Mouse (Mus musculus) yolk sac, embryonic 10.5 days (tissue): ENCODE measurements around the gene Map2k5.

Experiments
- DNase-seq: peaks from one replicate; pipeline ENCODE4 v3.0.0-alpha.2; 2017; ENCODE audit warnings: low spot score

The Map2k5 gene

GRCm38 (mm10) chr9:63339256-63339655 lies 38.4 kb downstream of the Map2k5 start:
- DNase-seq: no peak

DNA sequence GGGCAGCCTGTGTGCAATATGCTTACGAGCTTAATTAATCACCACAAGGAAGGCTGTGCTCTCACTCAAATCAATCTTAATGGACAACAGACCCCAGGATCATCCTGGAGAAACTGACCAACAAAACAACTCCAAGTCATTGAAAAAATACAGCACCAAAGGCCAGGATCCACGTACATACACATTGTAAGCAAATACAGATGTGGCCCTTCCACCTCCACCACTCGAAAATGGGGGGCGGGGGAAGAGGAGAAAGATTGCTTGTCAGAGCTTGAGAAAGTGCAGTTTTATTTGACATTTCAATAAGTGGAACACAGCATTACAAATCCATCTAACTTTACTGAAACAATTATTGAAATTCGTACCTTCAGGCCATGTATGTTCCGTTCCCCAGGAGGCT lies 39.0 kb downstream of the Map2k5 start:
- DNase-seq: no peak

- no peak for DNase-seq
These were observed 41.9 kb downstream of the Map2k5 start for GRCm38 (mm10) chr9:63335816-63336215.

DNA sequence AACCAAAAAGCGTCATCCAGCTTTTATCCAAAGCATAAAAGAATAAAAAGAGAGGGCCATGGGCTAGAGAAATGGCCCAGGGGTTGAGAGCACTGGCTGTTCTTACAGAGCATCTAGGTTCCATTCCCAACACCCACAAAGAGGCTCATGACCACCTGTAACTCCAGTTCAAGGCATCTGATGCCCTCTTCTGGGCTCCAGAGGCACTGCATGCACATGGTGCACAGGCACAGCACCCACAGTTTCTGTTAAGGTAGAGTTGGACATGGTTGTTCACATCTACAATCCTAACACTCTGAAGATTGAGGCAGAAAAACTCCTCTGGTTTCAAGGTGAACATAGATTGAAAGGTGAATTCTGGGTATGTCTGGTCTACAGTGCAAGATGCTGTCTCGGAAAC lies 44.6 kb downstream of the Map2k5 start:
- no peak for DNase-seq

DNA sequence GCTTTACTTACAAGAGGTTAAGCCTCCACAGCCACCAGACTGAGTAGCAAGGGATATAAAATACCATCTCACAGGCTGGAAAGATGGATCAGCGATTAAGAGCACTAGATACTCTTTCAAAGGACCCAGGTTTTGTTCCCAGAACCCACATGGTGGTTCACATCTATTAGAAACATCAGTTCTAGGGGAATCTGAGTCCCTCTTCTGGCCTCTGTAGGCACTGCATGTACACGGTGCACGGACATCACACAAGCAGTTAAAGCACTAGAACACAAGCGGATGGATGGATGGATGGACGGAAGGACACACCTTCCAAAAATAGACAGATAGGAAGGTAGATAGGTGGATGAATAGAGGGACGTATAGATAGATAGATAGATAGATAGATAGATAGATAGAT lies 46.5 kb downstream of the Map2k5 start:
- no peak for DNase-seq

DNA sequence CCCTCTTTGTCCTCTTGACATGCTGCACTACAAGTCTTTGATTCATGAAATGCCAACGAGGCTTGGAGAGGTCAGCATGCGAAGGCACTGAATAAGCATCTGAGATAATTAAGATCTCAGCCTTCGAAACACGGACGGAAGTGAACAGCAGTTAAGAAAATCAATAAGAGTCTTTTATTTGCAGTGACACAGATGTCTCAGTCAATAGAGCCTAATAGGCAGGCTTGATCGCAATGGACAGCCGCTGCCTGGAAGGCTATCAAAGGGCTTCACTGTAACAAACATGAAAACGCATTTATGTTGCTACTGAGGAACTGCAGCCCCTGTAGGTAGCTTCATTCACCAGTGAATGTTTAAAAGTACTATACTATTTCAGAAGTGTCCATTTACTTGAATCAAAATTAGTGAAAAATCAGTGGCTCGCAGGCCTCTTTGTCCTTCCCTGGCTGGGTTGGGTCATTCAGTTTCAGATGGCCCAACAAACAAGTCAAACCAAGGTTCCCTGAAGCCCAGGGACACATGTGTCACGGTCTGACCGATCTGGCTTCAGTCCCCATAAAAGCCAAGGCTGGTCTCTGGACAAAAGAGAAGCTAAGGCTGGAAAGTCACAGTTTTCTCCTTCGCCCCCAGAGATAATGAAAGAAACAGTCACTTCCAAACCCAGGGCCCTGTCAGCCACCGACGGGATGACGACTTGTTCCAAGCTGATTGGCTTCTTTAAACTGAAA lies 48.6 kb downstream of the Map2k5 start:
- DNase-seq: no peak

DNA sequence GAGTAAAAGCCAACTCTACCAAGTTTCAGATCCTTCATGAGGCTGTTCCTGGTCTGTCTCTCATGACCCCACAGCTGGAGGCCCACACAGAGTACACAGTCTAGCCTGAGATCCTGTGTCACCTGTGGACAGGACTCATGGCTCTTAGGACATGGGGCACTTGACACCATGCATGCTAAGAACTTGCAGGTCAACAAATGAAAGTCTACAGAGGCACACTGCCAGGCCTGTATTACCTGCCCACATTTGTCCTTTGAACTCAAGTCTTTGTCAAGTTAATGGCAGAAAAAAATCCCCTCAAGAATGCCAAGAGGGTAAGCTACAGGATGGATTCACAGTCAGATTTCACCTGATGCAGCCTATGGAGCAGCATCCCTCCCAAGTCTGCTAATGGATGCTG lies 62.5 kb downstream of the Map2k5 start:
- no peak for DNase-seq

DNA sequence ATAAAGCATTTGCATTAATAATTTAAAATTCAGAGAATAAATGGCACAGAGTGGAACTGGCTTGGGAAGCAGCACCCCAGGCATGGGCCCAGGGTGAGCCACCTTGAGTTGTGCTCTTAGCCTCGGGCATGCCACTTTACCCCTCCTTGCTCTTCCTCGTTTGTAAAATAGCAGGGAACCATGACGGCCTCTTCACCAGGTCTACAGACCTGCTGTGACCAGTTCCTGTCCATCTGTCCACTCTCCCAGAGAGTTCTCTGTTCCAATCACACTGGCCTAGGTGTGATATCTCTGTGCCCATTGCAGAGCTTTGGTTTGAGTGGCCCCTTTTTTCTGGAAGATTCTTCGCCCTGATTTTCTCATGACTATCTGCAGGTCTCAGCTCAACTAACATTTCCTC lies 63.6 kb downstream of the Map2k5 start:
- DNase-seq: no peak

GRCm38 (mm10) chr9:63309956-63310355 lies 67.7 kb downstream of the Map2k5 start:
- no peak for DNase-seq

GRCm38 (mm10) chr9:63309008-63309407 lies 68.7 kb downstream of the Map2k5 start:
- no peak for DNase-seq

DNA sequence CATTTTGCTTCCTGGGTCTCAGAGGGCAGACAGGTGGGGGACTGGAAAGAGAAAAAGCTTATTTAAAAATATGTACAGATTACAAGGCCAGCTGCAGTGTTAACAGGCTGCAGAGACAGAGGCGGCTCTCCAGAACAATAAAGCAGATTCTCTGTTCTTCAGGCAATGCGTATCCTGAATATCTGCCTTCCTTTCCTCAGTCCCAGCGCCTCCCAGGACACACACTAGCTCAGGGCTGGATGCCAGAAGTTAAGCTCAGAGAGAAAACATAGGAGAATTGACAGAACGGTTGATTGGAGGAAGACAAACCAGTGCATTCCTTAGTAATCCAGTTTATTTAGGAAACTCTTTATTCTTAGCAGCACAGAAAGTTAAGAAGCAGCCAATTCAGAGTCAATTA lies 69.3 kb downstream of the Map2k5 start:
- no peak for DNase-seq

GRCm38 (mm10) chr9:63302511-63302910 lies 75.2 kb downstream of the Map2k5 start:
- no peak for DNase-seq

GRCm38 (mm10) chr9:63298656-63299055 lies 79.0 kb downstream of the Map2k5 start:
- no peak for DNase-seq

- peak; percentile 11 for DNase-seq
These were observed 82.1 kb downstream of the Map2k5 start for GRCm38 (mm10) chr9:63295551-63295958.

DNA sequence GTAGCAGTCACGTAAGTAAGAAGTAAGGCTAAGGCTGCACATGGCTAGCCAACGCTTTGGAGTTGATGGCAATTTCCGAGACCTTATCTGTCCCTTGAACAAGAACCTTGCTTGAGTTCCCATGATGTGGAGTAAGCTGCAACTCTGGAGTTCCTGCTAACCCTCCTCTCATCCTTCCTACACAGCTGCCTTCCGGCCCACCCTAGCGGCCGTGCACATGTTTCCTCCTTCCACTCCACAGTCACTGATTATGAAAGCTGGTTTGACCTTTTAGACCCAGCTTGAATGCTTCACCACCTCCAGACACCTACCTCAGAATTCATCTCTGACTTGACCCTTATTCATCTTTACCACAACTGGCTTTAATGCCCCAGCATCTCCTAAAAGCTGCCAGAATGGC lies 82.9 kb downstream of the Map2k5 start:
- DNase-seq: no peak

GRCm38 (mm10) chr9:63293781-63294480 lies 83.8 kb downstream of the Map2k5 start:
- peak; percentile 44 for DNase-seq

- DNase-seq: no peak
These were observed 89.0 kb downstream of the Map2k5 start for GRCm38 (mm10) chr9:63288676-63289075.

DNA sequence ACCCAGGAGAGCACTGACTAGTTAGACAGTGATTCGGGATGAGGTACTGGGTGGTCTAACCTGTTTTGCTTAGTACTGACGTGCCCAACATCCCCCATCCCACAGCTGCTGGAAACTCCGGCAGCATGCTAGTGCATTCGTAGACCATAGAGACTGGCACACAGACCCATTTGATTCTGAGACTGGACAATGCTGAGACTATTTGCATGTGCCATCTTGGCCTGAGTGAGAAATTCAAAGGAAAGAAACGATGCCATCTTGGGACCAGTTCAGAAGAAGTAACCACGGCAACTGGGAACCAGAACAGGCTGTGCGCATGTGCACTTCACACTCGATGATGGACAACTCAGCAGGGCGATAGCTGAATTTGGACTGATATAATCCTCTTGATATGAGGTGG lies 93.3 kb downstream of the Map2k5 start:
- DNase-seq: no peak

DNA sequence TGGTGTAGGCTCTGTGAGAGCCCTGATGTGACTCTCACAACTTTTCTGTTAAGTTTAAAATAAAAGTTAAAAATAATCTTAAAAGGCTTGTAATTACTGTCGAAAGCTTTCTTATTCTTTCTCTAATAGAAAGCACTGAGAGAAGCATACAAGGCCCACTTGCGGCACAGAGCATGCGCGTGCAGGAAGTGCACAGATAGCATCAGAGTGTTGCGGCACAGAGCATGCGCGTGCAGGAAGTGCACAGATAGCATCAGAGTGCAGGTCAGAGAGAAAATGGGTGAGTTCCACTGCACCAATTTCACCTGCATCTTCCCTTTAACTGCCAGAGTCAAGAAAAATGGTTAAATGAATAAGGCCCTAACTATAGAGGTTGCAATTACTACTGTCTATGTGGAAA lies 95.7 kb downstream of the Map2k5 start:
- DNase-seq: no peak

- DNase-seq: no peak
These were observed 96.6 kb downstream of the Map2k5 start for GRCm38 (mm10) chr9:63281086-63281485.

- no peak for DNase-seq
These were observed 103.9 kb downstream of the Map2k5 start for GRCm38 (mm10) chr9:63273781-63274180.

DNA sequence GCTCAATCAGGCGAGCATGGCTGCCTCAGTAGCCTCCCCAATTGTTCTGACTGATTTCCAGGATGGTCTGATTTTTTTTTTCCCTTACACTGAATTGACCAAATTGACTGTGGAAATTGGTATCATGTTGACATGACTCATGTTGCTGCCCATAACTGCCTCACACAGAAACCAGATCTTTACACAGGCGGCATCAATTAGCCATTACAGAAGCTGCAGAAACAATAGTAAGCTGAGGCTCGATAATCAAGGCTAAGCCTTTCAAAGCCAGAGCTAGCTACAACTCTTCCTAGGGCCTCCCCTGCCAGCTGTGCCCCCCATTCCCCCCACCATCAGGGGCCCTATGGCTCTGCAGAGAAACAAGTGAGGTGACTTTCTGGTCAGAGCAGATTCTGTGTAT lies 107.9 kb downstream of the Map2k5 start:
- no peak for DNase-seq

GRCm38 (mm10) chr9:63263188-63263587 lies 114.5 kb downstream of the Map2k5 start:
- DNase-seq: no peak

DNA sequence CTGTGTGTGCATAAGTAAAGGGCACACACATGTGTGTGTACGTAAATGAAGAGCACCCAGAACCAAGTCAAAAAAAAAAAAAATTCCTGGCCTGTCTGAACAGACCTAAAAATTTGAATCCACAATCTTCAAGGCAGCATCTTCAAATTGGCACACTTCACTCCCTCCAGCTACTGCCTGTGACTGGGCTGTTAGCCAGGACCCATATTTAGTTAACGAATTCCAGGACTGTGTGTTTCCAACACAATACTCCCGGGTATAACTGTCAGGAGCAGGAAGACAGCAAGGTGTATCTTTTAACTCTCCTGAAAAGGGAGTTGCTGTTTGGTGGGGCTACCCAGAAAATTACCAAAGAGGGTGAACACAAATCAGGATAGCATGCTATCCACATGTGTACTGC lies 118.9 kb downstream of the Map2k5 start:
- DNase-seq: no peak
